Mouse (Mus musculus): ENCODE results near the gene Tbx21. TPM values are rescaled to one million over a fixed set of nuclear protein-coding genes. Genes with fewer than 3 reads are reported as not detected.

Tbx21 gene
- total RNA-seq, 1 experiment = 0.27 TPM

GRCm38 (mm10) chr11:97152023-97152426 lies 36.9 kb upstream of the Tbx21 start:
- in situ Hi-C loops (cut with MboI; ENCODE audit: low sequenced_read_pairs in 2 of 2, unreplicated experiment in 2 of 2) = loop anchor here (25.0 kb wide), 3 partner anchors 1085 to 1865 kb away; partner anchors contain the start of gene Top2a (in 1 of the 2)
- no peak overlapping the region for H3K9ac ChIP-seq (ENCODE audit: insufficient read depth, low read depth, low read length, poor library complexity, severe bottlenecking)
- no peaks in the 10 kb centered on the region for H3K9me3 ChIP-seq (ENCODE audit: control insufficient read depth, insufficient read depth, low read depth, low read length)
- TF ChIP-seq ZNF384 (IDR thresholded peaks at IDR 0.05; ENCODE audit: low read depth, low read length) (no peak), ZC3H11A (IDR thresholded peaks at IDR 0.05; ENCODE audit: borderline replicate concordance, low read depth, low read length) (no peak), MAFK (IDR thresholded peaks at IDR 0.05; ENCODE audit: insufficient read depth, low read depth, low read length) (no peak), CHD2 (IDR thresholded peaks at IDR 0.05; ENCODE audit: low read depth, low read length) (no peak), HCFC1 (IDR thresholded peaks at IDR 0.05; ENCODE audit: borderline replicate concordance, insufficient read depth, low read length) (no peak)
- H3K36me3 ChIP-seq (ENCODE audit: control insufficient read depth, insufficient read depth, low read length, poor library complexity, severe bottlenecking) = no peaks in the 10 kb centered on the region
- H3K4me3 ChIP-seq (ENCODE audit: insufficient read depth in 1 of 2, low read depth in 1 of 2, low read length in 2 of 2, poor library complexity in 1 of 2, severe bottlenecking in 1 of 2) = peak overlapping the region; percentile 77 to 92; a peak in 3 of 4 replicates
- no peak overlapping the region for H3K27ac ChIP-seq (ENCODE audit: insufficient read depth, low read depth, low read length, poor library complexity, severe bottlenecking)
- DNase-seq (ENCODE audit: low read depth, low spot score) = peak; percentile 48
- peaks cover 4 to 21% of the 10 kb centered on the region in 2 experiments; a peak in 3 of 4 replicates for H3K4me1 ChIP-seq (ENCODE audit: control insufficient read depth in 2 of 2, insufficient read depth in 2 of 2, low read length in 2 of 2, poor library complexity in 1 of 2)

GRCm38 (mm10) chr11:97151343-97151801 lies 36.2 kb upstream of the Tbx21 start, which contains the start of gene Tbkbp1:
Gene Tbkbp1, minus strand, starts transcription at chr11:97151495.
- Histone ChIP-seq H3K4me3 (ENCODE audit: insufficient read depth in 1 of 2, low read depth in 1 of 2, low read length in 2 of 2, poor library complexity in 1 of 2, severe bottlenecking in 1 of 2) (peak within 1 kb of the TSS; percentile 90 to 92), H3K4me1 (ENCODE audit: control insufficient read depth in 2 of 2, insufficient read depth in 2 of 2, low read length in 2 of 2, poor library complexity in 1 of 2) (peaks cover 4 to 24% of the 10 kb centered on the region in 2 experiments; a peak in 3 of 4 replicates), H3K9me3 (ENCODE audit: control insufficient read depth, insufficient read depth, low read depth, low read length) (no peaks in the 10 kb centered on the region), H3K9ac (ENCODE audit: insufficient read depth, low read depth, low read length, poor library complexity, severe bottlenecking) (peak within 1 kb of the TSS; percentile 86), H3K36me3 (ENCODE audit: control insufficient read depth, insufficient read depth, low read length, poor library complexity, severe bottlenecking) (no peaks in the 10 kb centered on the region; the same call in 1 of the 2 replicates), H3K27ac (ENCODE audit: insufficient read depth, low read depth, low read length, poor library complexity, severe bottlenecking) (peak within 1 kb of the TSS; percentile 68)
- DNase-seq (ENCODE audit: low read depth, low spot score) = no peak
- TF ChIP-seq CHD2 (IDR thresholded peaks at IDR 0.05; ENCODE audit: low read depth, low read length) (no peak), MAFK (IDR thresholded peaks at IDR 0.05; ENCODE audit: insufficient read depth, low read depth, low read length) (no peak), ZC3H11A (IDR thresholded peaks at IDR 0.05; ENCODE audit: borderline replicate concordance, low read depth, low read length) (no peak), ZNF384 (IDR thresholded peaks at IDR 0.05; ENCODE audit: low read depth, low read length) (no peak), HCFC1 (IDR thresholded peaks at IDR 0.05; ENCODE audit: borderline replicate concordance, insufficient read depth, low read length) (no peak)
- in situ Hi-C loops (cut with MboI; ENCODE audit: low sequenced_read_pairs in 2 of 2, unreplicated experiment in 2 of 2) = loop anchor here (25.0 kb wide), 3 partner anchors 1086 to 1864 kb away; partner anchors contain the start of gene Top2a (in 1 of the 2)

- H3K9me3 ChIP-seq (ENCODE audit: control insufficient read depth, insufficient read depth, low read depth, low read length) = no peaks in the 10 kb centered on the region
- DNase-seq (ENCODE audit: low read depth, low spot score) = no peak
- H3K9ac ChIP-seq (ENCODE audit: insufficient read depth, low read depth, low read length, poor library complexity, severe bottlenecking) = peak overlapping the region; percentile 86
- no peaks in the 10 kb centered on the region; the same call in 1 of the 2 replicates for H3K36me3 ChIP-seq (ENCODE audit: control insufficient read depth, insufficient read depth, low read length, poor library complexity, severe bottlenecking)
- H3K4me1 ChIP-seq (ENCODE audit: control insufficient read depth in 2 of 2, insufficient read depth in 2 of 2, low read length in 2 of 2, poor library complexity in 1 of 2) = peaks cover 4 to 30% of the 10 kb centered on the region in 2 experiments; a peak in 3 of 4 replicates
- TF ChIP-seq CHD2 (IDR thresholded peaks at IDR 0.05; ENCODE audit: low read depth, low read length) (no peak), HCFC1 (IDR thresholded peaks at IDR 0.05; ENCODE audit: borderline replicate concordance, insufficient read depth, low read length) (no peak), ZNF384 (IDR thresholded peaks at IDR 0.05; ENCODE audit: low read depth, low read length) (no peak), ZC3H11A (IDR thresholded peaks at IDR 0.05; ENCODE audit: borderline replicate concordance, low read depth, low read length) (no peak), MAFK (IDR thresholded peaks at IDR 0.05; ENCODE audit: insufficient read depth, low read depth, low read length) (no peak)
- H3K27ac ChIP-seq (ENCODE audit: insufficient read depth, low read depth, low read length, poor library complexity, severe bottlenecking) = peak overlapping the region; percentile 68
- H3K4me3 ChIP-seq (ENCODE audit: insufficient read depth in 1 of 2, low read depth in 1 of 2, low read length in 2 of 2, poor library complexity in 1 of 2, severe bottlenecking in 1 of 2) = peak overlapping the region; percentile 90 to 92
- in situ Hi-C loops (cut with MboI; ENCODE audit: low sequenced_read_pairs in 2 of 2, unreplicated experiment in 2 of 2) = loop anchor here (25.0 kb wide), 3 partner anchors 1087 to 1863 kb away; partner anchors contain the start of gene Top2a (in 1 of the 2)
Measured at GRCm38 (mm10) chr11:97150411-97151330, 35.5 kb upstream of the Tbx21 start.

GRCm38 (mm10) chr11:97149995-97150410 lies 34.9 kb upstream of the Tbx21 start:
- peak overlapping the region; percentile 43; the same call in 1 of the 2 replicates for H3K27ac ChIP-seq (ENCODE audit: insufficient read depth, low read depth, low read length, poor library complexity, severe bottlenecking)
- in situ Hi-C loops (cut with MboI; ENCODE audit: low sequenced_read_pairs in 2 of 2, unreplicated experiment in 2 of 2) = loop anchor here (25.0 kb wide), 3 partner anchors 1087 to 1863 kb away; partner anchors contain the start of gene Top2a (in 1 of the 2)
- TF ChIP-seq ZC3H11A (IDR thresholded peaks at IDR 0.05; ENCODE audit: borderline replicate concordance, low read depth, low read length) (no peak), MAFK (IDR thresholded peaks at IDR 0.05; ENCODE audit: insufficient read depth, low read depth, low read length) (no peak), CHD2 (IDR thresholded peaks at IDR 0.05; ENCODE audit: low read depth, low read length) (no peak), ZNF384 (IDR thresholded peaks at IDR 0.05; ENCODE audit: low read depth, low read length) (no peak), HCFC1 (IDR thresholded peaks at IDR 0.05; ENCODE audit: borderline replicate concordance, insufficient read depth, low read length) (no peak)
- DNase-seq (ENCODE audit: low read depth, low spot score) = no peak
- H3K36me3 ChIP-seq (ENCODE audit: control insufficient read depth, insufficient read depth, low read length, poor library complexity, severe bottlenecking) = no peaks in the 10 kb centered on the region; the same call in 1 of the 2 replicates
- peak overlapping the region; percentile 86 for H3K9ac ChIP-seq (ENCODE audit: insufficient read depth, low read depth, low read length, poor library complexity, severe bottlenecking)
- H3K9me3 ChIP-seq (ENCODE audit: control insufficient read depth, insufficient read depth, low read depth, low read length) = no peaks in the 10 kb centered on the region
- peaks cover 4 to 31% of the 10 kb centered on the region in 2 experiments; a peak in 3 of 4 replicates for H3K4me1 ChIP-seq (ENCODE audit: control insufficient read depth in 2 of 2, insufficient read depth in 2 of 2, low read length in 2 of 2, poor library complexity in 1 of 2)
- H3K4me3 ChIP-seq (ENCODE audit: insufficient read depth in 1 of 2, low read depth in 1 of 2, low read length in 2 of 2, poor library complexity in 1 of 2, severe bottlenecking in 1 of 2) = peak overlapping the region; percentile 90 to 92
